ENCODE assay signal across 9 mouse cellular contexts in genomic region chr12:30369786-30370185, GRCm38 (mm10). TPM values are rescaled to one million over a fixed set of nuclear protein-coding genes. Genes with fewer than 3 reads are reported as not detected.
DNase-seq lines count a peak whose midpoint lies in the region; ATAC-seq and TF ChIP-seq lines count a peak whose summit lies in the region.
"Had no signal": no experiment of that assay in that cellular context is flagged by ENCODE, and none has a peak within 500 bp of the region (broad histone marks: within the 10 kb centered on the region; RNA-seq: fewer than 3 reads in every experiment).

No protein-coding gene starts in this region.

- no peaks in the 10 kb centered on the region for H3K36me3 ChIP-seq in MEL (ENCODE audit: control insufficient read depth in 1 of 2, insufficient read depth in 2 of 2, low read length in 2 of 2)
- H3K36me3 ChIP-seq in forebrain, embryonic 11.5 days (ENCODE audit: control insufficient read depth, insufficient read depth, low read length): no peaks in the 10 kb centered on the region
- H3K36me3 ChIP-seq: stomach, embryonic 15.5 days had no signal

- ATAC-seq in forebrain, embryonic 11.5 days (replicated peaks; ENCODE audit: low FRiP score): 0 out of 2 replicates have a peak, but pooled peaks have one; percentile 19
- no peak for ATAC-seq in erythroblast, adult 5-6 weeks (replicated peaks; ENCODE audit: low FRiP score, poor library complexity, severe bottlenecking)

- 8% methylated on average over 6 of the region's 6 CpGs for WGBS in forebrain, embryonic 11.5 days
- WGBS in large intestine, adult 2 months: 8% methylated on average over 6 of the region's 6 CpGs
- 7% methylated on average over 6 of the region's 6 CpGs for WGBS in lung, adult 2 months

- no peak for TF ChIP-seq POLR2A in MEL (IDR thresholded peaks at IDR 0.05; ENCODE audit: control insufficient read depth in 1 of 2, insufficient read depth in 1 of 2, low read depth in 1 of 2, low read length in 2 of 2, poor library complexity in 1 of 2)
- TF ChIP-seq POLR2A in lung, adult 2 months (IDR thresholded peaks at IDR 0.05; ENCODE audit: borderline replicate concordance, extremely low read depth, low read depth, low read length): no peak

- no peak overlapping the region for H3K27ac ChIP-seq in MEL (ENCODE audit: control insufficient read depth, low read depth, low read length)
- H3K27ac ChIP-seq in forebrain, embryonic 11.5 days (ENCODE audit: low read depth, low read length): no peak overlapping the region
- H3K27ac ChIP-seq: stomach, embryonic 15.5 days had no signal

- no peak overlapping the region for H3K4me3 ChIP-seq in MEL (ENCODE audit: control insufficient read depth in 1 of 2, insufficient read depth in 1 of 2, low read depth in 2 of 2, low read length in 2 of 2)
- H3K4me3 ChIP-seq in forebrain, embryonic 11.5 days (ENCODE audit: low read depth, low read length): no peak overlapping the region
- no peak overlapping the region for H3K4me3 ChIP-seq in lung, adult 2 months (replicated peaks; ENCODE audit: extremely low read depth, low read depth, low read length)
- H3K4me3 ChIP-seq: stomach, embryonic 15.5 days had no signal

- no peaks in the 10 kb centered on the region for H3K4me1 ChIP-seq in MEL (ENCODE audit: control insufficient read depth in 1 of 2, insufficient read depth in 2 of 2, low read length in 2 of 2)
- H3K4me1 ChIP-seq in forebrain, embryonic 11.5 days (replicated peaks; ENCODE audit: control insufficient read depth, insufficient read depth, low read length): 0 out of 2 replicates have a peak, but pooled peaks cover 4% of the 10 kb centered on the region
- no peaks in the 10 kb centered on the region for H3K4me1 ChIP-seq in lung, adult 2 months (ENCODE audit: control insufficient read depth, insufficient read depth, low read length)

- H3K27me3 ChIP-seq in MEL (ENCODE audit: control insufficient read depth in 1 of 2, insufficient read depth in 2 of 2, low read length in 2 of 2): no peaks in the 10 kb centered on the region
- no peaks in the 10 kb centered on the region for H3K27me3 ChIP-seq in forebrain, embryonic 11.5 days (ENCODE audit: control insufficient read depth, insufficient read depth, low read length)
- H3K27me3 ChIP-seq: stomach, embryonic 15.5 days had no signal

- no peak for TF ChIP-seq EP300 in MEL (IDR thresholded peaks at IDR 0.05; ENCODE audit: low read depth in 1 of 2, low read length in 2 of 2)

- H3K4me2 ChIP-seq in forebrain, embryonic 11.5 days (ENCODE audit: low read depth, low read length, severe bottlenecking): no peak overlapping the region
- H3K4me2 ChIP-seq: stomach, embryonic 15.5 days had no signal

- no peaks in the 10 kb centered on the region for H3K79me2 ChIP-seq in MEL (ENCODE audit: control insufficient read depth, insufficient read depth, low read length, poor library complexity)

- no peaks in the 10 kb centered on the region for H3K9me3 ChIP-seq in MEL (replicated peaks; ENCODE audit: insufficient read depth, low read length)
- H3K9me3 ChIP-seq in forebrain, embryonic 11.5 days (ENCODE audit: control insufficient read depth, low read length): no peaks in the 10 kb centered on the region
- H3K9me3 ChIP-seq: stomach, embryonic 15.5 days had no signal

- peak; percentile 5 for DNase-seq in MEL (ENCODE audit: low read depth, low spot score)
- peak; percentile 90 for DNase-seq in brain, adult 2 months (ENCODE audit: low read depth, low spot score)
- peak; percentile 89 for DNase-seq in forebrain, embryonic 11.5 days (ENCODE audit: low spot score)
- DNase-seq in heart, postnatal 14 days: peak; percentile 85 to 89
- peak; percentile 21 for DNase-seq in large intestine, adult 2 months (ENCODE audit: low read depth, low spot score)
- DNase-seq in lung, adult 2 months: peak; percentile 68
- peak; percentile 82 for DNase-seq in retina, postnatal 7 days (ENCODE audit: low read depth, low spot score)

- intact Hi-C loops in heart, postnatal 14 days (cut with DNase I): loop anchor here (1.0 to 5.0 kb wide), 5 partner anchors 167 to 462 kb away; no protein-coding TSS in a partner anchor

- H3K9ac ChIP-seq in MEL (ENCODE audit: control insufficient read depth, low read depth, low read length, poor library complexity, severe bottlenecking): no peak overlapping the region
- H3K9ac ChIP-seq in forebrain, embryonic 11.5 days (ENCODE audit: low read length): no peak overlapping the region
- H3K9ac ChIP-seq: stomach, embryonic 15.5 days had no signal

- peak; percentile 23 to 46 (median 27); a peak in 3 of 6 replicates for TF ChIP-seq CTCF in MEL (IDR thresholded peaks at IDR 0.05 in 2 of 3, conservative IDR thresholded peaks at IDR 0.05 in 1 of 3; ENCODE audit: control insufficient read depth in 1 of 3, insufficient read depth in 1 of 3, low read depth in 2 of 3, low read length in 3 of 3, poor library complexity in 1 of 3, severe bottlenecking in 1 of 3)
- peak; percentile 91 for TF ChIP-seq CTCF in lung, adult 2 months (IDR thresholded peaks at IDR 0.05; ENCODE audit: insufficient read depth, low read length)

- TF ChIP-seq RAD21 in MEL (IDR thresholded peaks at IDR 0.05; ENCODE audit: low read depth, low read length): peak; percentile 23

TF ChIP-seq in MEL, 35 proteins besides CTCF, POLR2A, EP300 and RAD21:
- TF ChIP-seq NELFE (IDR thresholded peaks at IDR 0.05; ENCODE audit: low read depth, low read length) (no peak), MEF2A (IDR thresholded peaks at IDR 0.05; ENCODE audit: extremely low read depth, insufficient replicate concordance, low read depth, low read length, poor library complexity, severe bottlenecking) (no peak), ZC3H11A (IDR thresholded peaks at IDR 0.05; ENCODE audit: low read depth, low read length) (no peak), SMC3 (IDR thresholded peaks at IDR 0.05; ENCODE audit: low read depth, low read length) (peak; percentile 28; the same call in 1 of the 2 replicates), MYB (IDR thresholded peaks at IDR 0.05; ENCODE audit: low read depth, low read length) (no peak)

RNA-seq across cellular contexts. Expression of gene Sntg2, which starts 3.4 kb away (rescaled TPM):
- not detected in 2 replicates for total RNA-seq in MEL (2012; rRNA removed)
- polyA plus RNA-seq in MEL (2012; ENCODE audit: insufficient read depth in 1 of 2, insufficient read length in 2 of 2, low read depth in 1 of 2, low replicate concordance in 2 of 2, missing spikeins in 1 of 2): not detected
- 0.44 and 0.57 TPM in 2 replicates for polyA plus RNA-seq in forebrain, embryonic 11.5 days (2014; fragmentation: Nextera tagmentation; extraction: Ambion mirVana)
- 1 to 10 TPM in 1 of 2 experiments, under 1 TPM in 1; 0.93 to 1.1 TPM for total RNA-seq in heart, postnatal 14 days (2021)
- polyA plus RNA-seq in large intestine, adult 2 months (2012; rRNA removed): 10.2 and 14.7 TPM in 2 replicates
- polyA plus RNA-seq in lung, adult 2 months (2012; rRNA removed): 1.8 and 2.5 TPM in 2 replicates
- total RNA-seq in erythroblast, adult 5-6 weeks (2015; ENCODE audit: low replicate concordance): not detected in 2 replicates
- not detected in 2 replicates for total RNA-seq in erythroblast, adult 5-6 weeks (2017; ENCODE audit: low replicate concordance)

Comparison
In these comparisons a context has a peak if more than half of its experiments do, and no peak if none do; other contexts are left out.
1. DNase-seq: peak in every context shown above with its lines; median percentile 90 in brain, adult 2 months; 89 in forebrain, embryonic 11.5 days; 87 in heart, postnatal 14 days; 82 in retina, postnatal 7 days; 68 in lung, adult 2 months; 21 in large intestine, adult 2 months; 5 in MEL.